Mouse (Mus musculus) heart, adult 11 months (tissue): ENCODE results near the gene Pif1.

Experiments used
- DNase-seq: peaks from one replicate; pipeline ENCODE4 v3.0.0; 2022

The Pif1 gene

GRCm38 (mm10) chr9:65586406-65587269 lies at the start of gene Pif1:
TSS of gene Pif1 (plus strand) at chr9:65587160.
- peak; percentile 99 for DNase-seq

DNA sequence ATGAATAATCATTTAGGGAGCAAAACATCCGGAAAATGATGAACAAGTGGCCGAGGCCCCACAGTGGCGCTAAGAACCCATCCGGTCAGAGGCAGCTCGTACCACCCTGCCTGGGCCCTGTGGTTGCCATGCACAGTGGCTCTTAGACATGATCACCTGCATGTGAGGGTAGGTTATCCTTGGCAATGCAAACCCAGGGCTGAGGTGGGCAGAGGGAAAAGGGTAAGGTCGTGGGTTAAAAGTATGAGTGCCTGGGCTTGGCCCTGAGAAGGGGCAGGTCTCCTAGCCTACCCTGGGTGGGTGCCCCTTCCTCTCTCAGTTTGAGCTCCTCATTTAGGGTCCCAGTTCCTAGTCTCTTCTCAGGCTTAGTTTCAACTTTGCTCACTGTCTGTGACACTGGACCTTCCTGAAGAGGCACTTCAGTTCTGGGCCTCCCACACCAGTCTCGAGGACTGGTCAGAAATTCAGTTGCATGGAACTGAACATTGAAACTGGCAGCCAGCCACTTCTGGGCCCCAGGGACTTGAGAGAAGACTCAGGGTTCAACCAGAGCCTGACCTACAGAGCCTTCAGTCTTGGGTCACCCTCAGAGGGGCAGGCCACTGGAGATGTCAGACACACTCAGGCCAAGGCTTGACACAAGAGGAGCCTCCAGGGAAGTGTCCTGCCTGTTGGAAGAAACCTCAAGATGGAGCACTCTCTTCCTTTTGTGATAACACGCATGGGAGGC lies 48.9 kb upstream of the Pif1 start:
- peak; percentile 96 for DNase-seq

GRCm38 (mm10) chr9:65539697-65540096 lies 47.3 kb upstream of the Pif1 start:
- DNase-seq: no peak

DNA sequence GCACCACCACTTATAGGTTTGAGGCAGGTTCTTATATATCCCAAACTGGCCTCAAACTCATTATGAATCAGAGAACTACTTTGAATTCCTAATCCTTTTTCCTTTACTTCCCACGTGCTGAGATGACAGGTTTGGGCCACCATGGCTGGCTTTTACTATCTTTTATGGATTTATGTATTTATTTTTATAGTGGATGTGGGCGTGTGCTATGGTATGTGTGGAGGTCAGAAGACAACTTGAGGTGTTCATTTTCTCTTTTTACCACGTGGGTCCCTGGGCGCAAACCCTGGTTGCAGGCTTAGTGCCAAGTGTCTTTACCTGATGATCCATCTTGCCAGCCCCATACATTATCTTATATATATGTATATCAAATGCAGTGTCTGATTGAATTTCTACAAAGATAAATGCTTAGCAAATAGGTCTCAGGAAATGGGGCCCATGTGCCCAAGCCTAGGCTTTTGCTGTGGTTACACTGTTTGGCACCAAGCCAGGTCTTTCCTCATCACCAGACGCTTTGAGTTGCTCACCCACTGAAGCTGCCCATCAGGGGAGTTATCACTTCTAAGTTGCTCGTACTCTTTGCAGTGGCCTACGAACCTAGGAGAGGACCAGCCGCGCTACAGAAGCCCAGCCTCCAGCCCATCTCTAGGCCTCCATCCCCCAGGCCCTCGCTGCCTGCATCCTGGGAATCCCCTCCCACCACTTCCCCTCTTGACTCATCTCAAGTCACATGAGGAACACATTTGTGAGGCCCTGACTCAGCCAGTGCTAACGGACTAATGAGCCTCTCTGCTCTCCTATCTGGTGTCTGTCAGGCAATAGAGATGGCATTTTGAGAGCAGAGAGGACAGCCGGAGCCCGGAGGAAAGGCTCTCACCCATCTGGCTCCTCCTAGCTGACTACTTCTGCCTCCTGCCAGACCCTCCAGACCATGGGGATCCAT lies 45.6 kb upstream of the Pif1 start:
- peak; percentile 98 for DNase-seq

GRCm38 (mm10) chr9:65542111-65542524 lies 44.8 kb upstream of the Pif1 start:
- DNase-seq: no peak

GRCm38 (mm10) chr9:65545635-65546412 lies 41.1 kb upstream of the Pif1 start:
- DNase-seq: peak; percentile 96

- DNase-seq: no peak
Measured at GRCm38 (mm10) chr9:65546413-65546695, 40.6 kb upstream of the Pif1 start.

DNA sequence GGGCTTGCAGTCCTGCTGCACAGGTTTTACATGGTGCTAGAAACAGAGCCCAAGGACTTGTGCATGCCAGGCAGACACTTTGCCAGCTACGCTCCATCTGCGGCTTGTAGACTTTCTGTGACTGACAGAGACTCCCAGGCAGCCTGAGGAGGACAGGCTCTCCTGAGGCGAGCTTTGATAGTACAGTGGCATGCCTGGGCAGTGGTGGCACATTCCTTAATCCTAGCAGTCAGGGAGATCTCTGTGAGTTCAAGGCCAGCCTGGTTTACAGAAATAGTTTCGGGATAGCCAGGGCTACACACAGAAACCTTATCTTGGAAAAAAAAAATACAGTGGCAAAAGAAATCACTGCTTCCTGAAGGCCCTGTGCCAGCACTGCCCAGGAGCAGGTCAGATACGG lies 39.8 kb upstream of the Pif1 start:
- DNase-seq: no peak

GRCm38 (mm10) chr9:65547844-65548243 lies 39.1 kb upstream of the Pif1 start:
- no peak for DNase-seq

DNA sequence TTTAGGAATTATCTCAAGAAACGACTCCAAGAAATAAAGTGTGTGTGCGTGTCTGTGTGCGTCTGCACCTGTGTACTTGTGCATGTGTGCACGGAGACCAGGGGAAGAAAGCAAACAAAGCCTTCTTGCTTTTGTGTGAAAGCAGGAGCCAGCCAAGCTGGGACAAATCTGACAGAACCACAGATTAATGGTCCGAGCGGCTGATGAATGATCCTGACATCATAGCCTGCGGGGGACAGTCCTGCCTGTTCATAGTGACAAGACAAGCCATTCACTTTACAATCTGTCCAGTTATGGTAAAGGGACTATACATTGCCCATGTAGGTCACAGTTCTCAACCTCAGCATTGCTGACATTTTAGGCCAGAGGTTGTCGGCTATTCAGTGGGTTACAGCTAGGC lies 38.6 kb upstream of the Pif1 start:
- DNase-seq: no peak

GRCm38 (mm10) chr9:65549139-65549538 lies 37.8 kb upstream of the Pif1 start:
- DNase-seq: peak; percentile 87

GRCm38 (mm10) chr9:65549643-65550042 lies 37.3 kb upstream of the Pif1 start:
- DNase-seq: peak; percentile 89

DNA sequence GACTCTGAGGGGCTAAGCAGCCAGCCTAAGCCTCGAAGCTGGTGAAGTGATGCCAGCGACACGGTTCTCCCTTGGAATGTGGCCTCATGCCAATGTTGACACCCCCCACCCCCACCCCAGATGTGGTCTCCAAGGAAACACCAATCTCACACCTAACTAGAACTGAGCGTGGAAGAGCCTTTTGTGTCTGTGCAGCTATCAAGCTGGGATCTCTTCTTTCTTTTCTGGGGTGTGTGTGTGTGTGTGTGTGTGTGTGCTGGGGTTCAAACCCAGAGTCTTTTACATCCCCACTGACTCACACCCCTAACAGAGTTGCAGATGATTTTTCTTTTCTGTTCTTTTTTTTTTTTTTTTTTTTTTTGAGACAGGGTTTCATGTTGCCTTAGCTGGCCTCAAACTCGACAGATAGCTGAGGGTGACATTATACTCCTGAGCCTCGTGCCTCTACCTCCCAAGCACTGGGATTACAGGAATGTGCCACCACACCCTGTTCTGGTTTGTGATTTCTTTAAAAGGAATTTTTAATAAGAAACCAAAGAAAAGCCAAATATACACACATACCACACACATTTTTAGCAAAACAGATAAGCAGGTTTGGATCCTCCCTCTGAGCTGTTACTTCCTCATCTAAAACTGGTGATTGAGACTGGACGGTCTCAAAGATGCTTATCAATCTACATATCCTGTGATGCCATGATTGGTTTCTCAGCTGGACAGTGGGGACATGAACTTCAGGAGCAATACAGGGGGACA lies 36.7 kb upstream of the Pif1 start:
- DNase-seq: no peak

DNA sequence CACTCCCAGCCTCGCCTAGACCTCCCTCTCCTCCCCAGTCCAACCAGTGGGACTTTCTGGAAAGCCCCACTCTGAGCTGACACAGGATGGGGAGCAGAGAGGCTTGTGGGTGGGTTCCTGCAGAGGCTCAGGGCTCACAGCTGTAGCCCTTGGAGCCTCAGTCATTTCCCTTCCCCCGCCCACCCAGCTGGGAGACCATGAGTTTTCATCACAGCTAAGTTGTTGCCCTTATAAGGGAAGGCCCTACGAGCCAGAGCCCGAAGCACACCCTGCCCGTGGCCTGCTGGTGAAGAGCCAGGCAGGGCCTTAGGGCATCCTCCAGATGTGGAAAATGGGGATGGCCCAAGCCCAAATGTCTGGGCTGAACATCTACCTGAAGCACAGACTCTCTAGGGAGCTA lies 35.9 kb upstream of the Pif1 start:
- DNase-seq: peak; percentile 100

DNA sequence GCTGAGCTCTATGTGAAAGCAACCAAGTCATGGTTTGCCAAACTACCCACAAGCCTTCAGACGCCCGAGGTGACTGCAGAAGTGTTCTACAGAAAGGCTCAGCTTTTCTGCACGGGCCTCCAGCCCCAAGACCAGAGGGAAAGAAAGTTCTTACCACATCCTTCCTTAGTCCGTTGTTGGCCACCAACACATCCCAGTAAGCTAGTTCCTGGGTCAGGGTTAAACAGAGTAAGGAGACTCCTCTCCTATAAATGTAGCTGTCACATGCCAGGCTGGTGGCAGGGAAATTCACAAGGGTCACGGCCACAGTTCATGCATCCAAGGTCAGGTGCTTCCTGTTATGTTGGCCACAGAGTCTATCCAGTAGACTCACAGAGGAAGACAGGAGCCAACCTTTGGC lies 34.8 kb upstream of the Pif1 start:
- peak; percentile 98 for DNase-seq

DNA sequence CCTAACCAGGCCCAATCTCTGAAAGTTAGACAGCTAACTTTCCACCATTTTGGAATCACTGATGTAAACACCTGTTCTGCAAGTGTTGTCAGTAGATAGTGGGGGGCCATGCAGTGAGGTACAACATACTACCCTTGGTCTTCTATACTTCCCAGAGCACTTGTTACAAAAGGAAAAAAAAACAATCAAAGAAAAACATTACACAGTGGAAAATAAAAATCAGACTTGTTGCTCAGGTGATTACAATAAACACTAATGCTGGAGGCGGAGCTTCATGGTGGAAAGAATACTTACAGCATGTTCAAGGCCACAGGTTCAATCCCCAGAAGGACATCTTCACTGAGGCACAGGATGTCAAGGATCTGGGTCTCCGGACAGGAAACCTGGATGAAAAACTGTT lies 34.2 kb upstream of the Pif1 start:
- peak; percentile 84 for DNase-seq

GRCm38 (mm10) chr9:65555001-65555405 lies 32.0 kb upstream of the Pif1 start:
- peak; percentile 93 for DNase-seq

DNA sequence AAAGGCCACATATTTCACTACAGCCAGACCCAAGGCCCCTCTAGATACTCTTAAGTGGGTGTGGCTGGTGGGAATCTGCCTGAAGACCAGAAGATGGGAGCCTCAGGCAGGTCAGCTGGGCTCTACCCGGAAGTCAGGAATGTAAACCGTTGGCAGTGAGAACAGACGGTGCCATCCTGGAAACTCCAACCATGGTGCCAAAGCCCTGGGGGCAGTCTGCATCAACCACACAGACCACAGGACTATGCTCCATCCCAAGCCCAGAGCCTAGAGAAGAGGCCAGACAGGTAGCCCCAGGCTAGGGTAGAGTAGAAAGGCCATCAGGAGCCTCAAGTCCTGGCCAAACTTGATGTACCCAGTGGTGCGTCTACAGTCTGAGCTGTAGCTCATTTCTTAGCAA lies 31.3 kb upstream of the Pif1 start:
- DNase-seq: peak; percentile 89

DNA sequence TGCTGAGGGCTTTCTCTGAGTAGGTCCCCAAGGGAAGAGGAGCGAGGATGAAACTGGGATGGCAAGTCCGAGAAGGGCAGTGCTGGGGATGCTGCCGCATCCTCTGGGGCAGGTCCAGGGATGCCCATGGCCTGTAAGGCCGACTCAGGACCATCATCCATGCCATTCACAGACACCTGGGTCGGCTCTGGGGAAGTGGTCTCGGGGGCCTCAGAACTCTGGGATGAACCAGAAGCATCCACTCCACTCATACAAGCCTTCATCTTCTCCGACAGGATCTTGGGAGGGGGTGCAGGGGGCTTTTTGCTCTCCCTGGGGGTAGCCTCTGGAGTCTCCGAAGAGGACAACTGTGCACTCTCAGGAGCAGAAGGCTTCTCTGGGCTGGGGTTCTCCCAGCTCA lies 30.6 kb upstream of the Pif1 start:
- peak; percentile 91 for DNase-seq

- DNase-seq: peak; percentile 90
Measured at GRCm38 (mm10) chr9:65556979-65557378, 30.0 kb upstream of the Pif1 start.

DNA sequence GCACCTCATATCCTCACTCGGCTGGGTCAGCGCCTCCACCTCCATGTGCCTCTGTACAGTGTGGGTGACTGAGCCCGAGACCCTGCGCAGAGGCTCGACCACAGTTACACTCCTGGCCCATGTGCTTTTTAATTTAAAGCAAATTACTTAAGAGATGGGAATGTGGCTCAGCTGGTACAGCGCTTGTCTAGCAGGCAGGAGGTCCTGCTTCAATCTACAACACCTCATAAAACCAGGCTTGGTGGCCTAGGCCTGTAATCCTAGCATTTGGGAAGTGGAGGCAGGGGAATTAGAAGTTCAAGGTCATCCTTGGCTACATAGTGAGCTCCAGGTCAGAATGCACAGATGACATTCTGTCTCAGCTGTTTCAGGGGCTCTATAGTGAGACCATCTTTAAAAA lies 28.2 kb upstream of the Pif1 start:
- no peak for DNase-seq

DNA sequence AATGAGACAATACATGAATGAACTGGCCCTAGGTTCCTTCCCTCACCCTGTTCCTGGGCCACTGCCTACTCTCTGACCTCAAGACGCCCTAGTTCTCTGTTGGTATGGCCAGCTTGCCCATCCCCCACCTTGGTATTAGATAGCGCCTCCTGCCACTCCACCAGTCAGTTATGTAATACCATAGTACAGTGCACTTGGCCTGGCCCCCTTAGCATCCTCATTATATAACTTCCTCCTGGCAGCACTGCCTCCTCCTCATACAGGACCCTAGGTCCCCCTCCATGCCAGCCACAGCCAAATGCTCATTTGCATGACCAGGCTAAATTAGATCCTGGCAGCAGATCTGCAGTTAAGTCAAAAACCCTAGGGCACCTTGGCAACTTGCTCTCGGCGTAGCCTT lies 25.9 kb upstream of the Pif1 start:
- DNase-seq: peak; percentile 99
